Mouse (Mus musculus) cortical plate, adult 2 months (tissue): ENCODE measurements at regions not wholly inside any gene's neighbourhood (a gene's known extent, or its start where the extent isn't known, plus 50 kb on each side); places are given as distances from the start of the nearest gene placed in this dataset.
A peak's percentile ranks its signal among the peaks of the same experiment; 100 is the strongest.
"Not testable (repeated sequence)": the region's sequence is repeated elsewhere in the genome, so short reads cannot be mapped to it uniquely, and the experiment has no call there.

Experiments used
- H3K27ac ChIP-seq: fragments of 200-500 bp; 2 replicates; pipeline ENCODE4 v1.5.1; 2012; ENCODE audit warnings: low read length, control low read depth, inconsistent platforms; ENCODE audit not compliant: insufficient read depth
- H3K4me1 ChIP-seq: fragments of 200-500 bp; 2 replicates; pipeline ENCODE4 v1.6.1; 2011; ENCODE audit warnings: low read length; ENCODE audit not compliant: control insufficient read depth, insufficient read depth
- H3K4me3 ChIP-seq: fragments of 200-500 bp; 2 replicates; pipeline ENCODE4 v1.5.1; 2011; ENCODE audit warnings: mild to moderate bottlenecking, low read length, control low read depth; ENCODE audit not compliant: insufficient read depth
- CTCF ChIP-seq: fragments of 200-500 bp; IDR thresholded peaks from 2 replicates; pipeline ENCODE4 v1.5.1; 2011; ENCODE audit warnings: mild to moderate bottlenecking, control low read depth, low read length; ENCODE audit not compliant: insufficient read depth; ENCODE audit errors: extremely low read depth
- POLR2A ChIP-seq: fragments of 200-500 bp; IDR thresholded peaks from 2 replicates; pipeline ENCODE4 v1.6.1; 2011; ENCODE audit warnings: mild to moderate bottlenecking, low read length, control low read depth; ENCODE audit not compliant: insufficient read depth; ENCODE audit errors: extremely low read depth

- H3K4me1 ChIP-seq, result no peaks in the 10 kb centered on the region
- H3K4me3 ChIP-seq, result no peak overlapping the region
- TF ChIP-seq CTCF (no peak), POLR2A (no peak)
- no peak overlapping the region for H3K27ac ChIP-seq
Observed at GRCm38 (mm10) chr17:42956588-42956987, 59.8 kb upstream of the Tnfrsf21 start.

GRCm38 (mm10) chr17:42954722-42955121 is 61.6 kb upstream of the Tnfrsf21 start:
- no peak overlapping the region for H3K4me3 ChIP-seq
- no peak overlapping the region for H3K27ac ChIP-seq
- no peaks in the 10 kb centered on the region for H3K4me1 ChIP-seq
- no peak for TF ChIP-seq CTCF
- no peak for TF ChIP-seq POLR2A

- Histone ChIP-seq H3K27ac (no peak overlapping the region), H3K4me1 (no peaks in the 10 kb centered on the region), H3K4me3 (no peak overlapping the region)
- TF ChIP-seq POLR2A (no peak), CTCF (no peak)
Observed at GRCm38 (mm10) chr17:42944453-42944852, 68.0 kb upstream of the Cd2ap start.

- no peaks in the 10 kb centered on the region for H3K4me1 ChIP-seq
- no peak overlapping the region for H3K27ac ChIP-seq
- H3K4me3 ChIP-seq, result no peak overlapping the region
- TF ChIP-seq POLR2A (no peak), CTCF (peak; percentile 67; the same call in 1 of the 2 replicates)
Observed at GRCm38 (mm10) chr17:42943272-42943696, 66.8 kb upstream of the Cd2ap start.

GRCm38 (mm10) chr17:42939476-42939875 is 63.0 kb upstream of the Cd2ap start:
- H3K4me3 ChIP-seq, result no peak overlapping the region
- TF ChIP-seq POLR2A (no peak), CTCF (no peak)
- no peak overlapping the region for H3K27ac ChIP-seq
- no peaks in the 10 kb centered on the region for H3K4me1 ChIP-seq

- Histone ChIP-seq H3K27ac (no peak overlapping the region), H3K4me1 (no peaks in the 10 kb centered on the region), H3K4me3 (no peak overlapping the region)
- TF ChIP-seq POLR2A, result no peak
- TF ChIP-seq CTCF, result no peak
Observed at GRCm38 (mm10) chr17:42938579-42938978, 62.1 kb upstream of the Cd2ap start.

GRCm38 (mm10) chr17:42937480-42937879 is 61.0 kb upstream of the Cd2ap start:
- not testable (repeated sequence) for H3K4me1 ChIP-seq, H3K4me3 ChIP-seq, H3K27ac ChIP-seq

- no peak overlapping the region for H3K27ac ChIP-seq
- no peaks in the 10 kb centered on the region for H3K4me1 ChIP-seq
- TF ChIP-seq POLR2A (no peak), CTCF (no peak)
- no peak overlapping the region for H3K4me3 ChIP-seq
Observed at GRCm38 (mm10) chr17:42934068-42934467, 57.6 kb upstream of the Cd2ap start.

- Histone ChIP-seq H3K4me1 (no peaks in the 10 kb centered on the region), H3K27ac (no peak overlapping the region), H3K4me3 (no peak overlapping the region)
- TF ChIP-seq POLR2A (no peak), CTCF (no peak)
Observed at GRCm38 (mm10) chr17:42933335-42934004, 57.0 kb upstream of the Cd2ap start.

- Histone ChIP-seq H3K4me1 (no peaks in the 10 kb centered on the region), H3K4me3 (no peak overlapping the region), H3K27ac (no peak overlapping the region)
- TF ChIP-seq CTCF, result no peak
- TF ChIP-seq POLR2A, result no peak
Observed at GRCm38 (mm10) chr17:42927320-42927719, 50.9 kb upstream of the Cd2ap start.
